Mouse (Mus musculus): ENCODE results near the gene Gm49601. TPM values are rescaled to one million over a fixed set of nuclear protein-coding genes. Genes with fewer than 3 reads are reported as not detected.
A peak's percentile ranks its signal among the peaks of the same experiment; 100 is the strongest.

Gene Gm49601
- total and polyA plus RNA-seq, 3 experiments, result 1.4 TPM; not detected in 2

- in situ Hi-C loops (cut with MboI; ENCODE audit: low pct_ligation_motif_present, low pct_unique_long_range_greater_than_20kb, low sequenced_read_pairs) (loop anchor here (5.0 kb wide), 1 partner anchor 272 kb away; no protein-coding TSS in a partner anchor), dilution Hi-C loops (cut with MboI; ENCODE audit: extremely low pct_ligation_motif_present, extremely low pct_unique_long_range_greater_than_20kb, low sequenced_read_pairs) (no loop called here)
- H3K4me1 ChIP-seq (ENCODE audit: control insufficient read depth in 1 of 2, insufficient read depth in 2 of 2), result peaks cover 3 to 23% of the 10 kb centered on the region in 2 experiments; a peak in 3 of 4 replicates
- H3K9me3 ChIP-seq (replicated peaks; ENCODE audit: low read length), result peaks cover 11% of the 10 kb centered on the region
- H3K27ac ChIP-seq (ENCODE audit: insufficient read depth, low read depth), result no peak overlapping the region
- peaks cover 87% of the 10 kb centered on the region for H3K27me3 ChIP-seq (replicated peaks)
- no peak for DNase-seq (ENCODE audit: extremely low read depth)
- no peaks in the 10 kb centered on the region for H3K79me2 ChIP-seq (replicated peaks; ENCODE audit: control insufficient read depth, extremely low read depth, insufficient read depth, poor library complexity, severe bottlenecking)
- TF ChIP-seq ZMIZ1 (IDR thresholded peaks at IDR 0.05; ENCODE audit: low read depth, low read length), result no peak
- no peak for TF ChIP-seq TCF12 (IDR thresholded peaks at IDR 0.05; ENCODE audit: low read depth, low read length)
- no peak for TF ChIP-seq MAFK (IDR thresholded peaks at IDR 0.05; ENCODE audit: insufficient replicate concordance, low read length)
- TF ChIP-seq ETS1 (conservative IDR thresholded peaks at IDR 0.05; ENCODE audit: low read depth, low read length), result no peak
- TF ChIP-seq MAZ (IDR thresholded peaks at IDR 0.05; ENCODE audit: low read depth, low read length), result no peak
- no peak for TF ChIP-seq JUND (conservative IDR thresholded peaks at IDR 0.05; ENCODE audit: low read depth, low read length)
- TF ChIP-seq USF2 (conservative IDR thresholded peaks at IDR 0.05; ENCODE audit: low read depth, low read length), result peak; percentile 14; the same call in 1 of the 2 replicates
- no peak for TF ChIP-seq ZKSCAN1 (IDR thresholded peaks at IDR 0.05; ENCODE audit: borderline replicate concordance, low read depth, low read length)
- no peak overlapping the region for H3K4me3 ChIP-seq (replicated peaks in 1 of 3; ENCODE audit: low read depth in 2 of 3, low read length in 2 of 3, poor library complexity in 1 of 3)
- no peak overlapping the region for H3K9ac ChIP-seq (ENCODE audit: insufficient read depth, low read depth)
- no peak overlapping the region for H3K4me2 ChIP-seq (ENCODE audit: insufficient read depth, low read depth, poor library complexity, severe bottlenecking)
- H3K36me3 ChIP-seq (replicated peaks in 1 of 2; ENCODE audit: control insufficient read depth in 1 of 2, insufficient read depth in 1 of 2, low read length in 1 of 2), result no peaks in the 10 kb centered on the region
Measured at GRCm38 (mm10) chr16:18623751-18624540, 2.3 kb downstream of the Gm49601 start.

GRCm38 (mm10) chr16:18622916-18623750 is 3.1 kb downstream of the Gm49601 start:
- H3K4me1 ChIP-seq (ENCODE audit: control insufficient read depth in 1 of 2, insufficient read depth in 2 of 2), result peaks cover 0 to 26% of the 10 kb centered on the region in 2 experiments; a peak in 2 of 4 replicates
- peaks cover 11% of the 10 kb centered on the region for H3K9me3 ChIP-seq (replicated peaks; ENCODE audit: low read length)
- peak; percentile 22 for TF ChIP-seq RAD21 (IDR thresholded peaks at IDR 0.05; ENCODE audit: low read depth, low read length)
- TF ChIP-seq ZMIZ1 (IDR thresholded peaks at IDR 0.05; ENCODE audit: low read depth, low read length), result no peak
- TF ChIP-seq CTCF (conservative IDR thresholded peaks at IDR 0.05 in 1 of 2, IDR thresholded peaks at IDR 0.05 in 1 of 2; ENCODE audit: low read depth in 2 of 2, low read length in 2 of 2), result peak in 1 of 2 experiments; percentile 43; a peak in 2 of 4 replicates
- no peak overlapping the region for H3K27ac ChIP-seq (ENCODE audit: insufficient read depth, low read depth)
- no peak overlapping the region for H3K4me3 ChIP-seq (replicated peaks in 1 of 3; ENCODE audit: low read depth in 2 of 3, low read length in 2 of 3, poor library complexity in 1 of 3)
- no peak overlapping the region for H3K4me2 ChIP-seq (ENCODE audit: insufficient read depth, low read depth, poor library complexity, severe bottlenecking)
- H3K79me2 ChIP-seq (replicated peaks; ENCODE audit: control insufficient read depth, extremely low read depth, insufficient read depth, poor library complexity, severe bottlenecking), result no peaks in the 10 kb centered on the region
- H3K36me3 ChIP-seq (replicated peaks in 1 of 2; ENCODE audit: control insufficient read depth in 1 of 2, insufficient read depth in 1 of 2, low read length in 1 of 2), result no peaks in the 10 kb centered on the region
- in situ Hi-C loops (cut with MboI; ENCODE audit: low pct_ligation_motif_present, low pct_unique_long_range_greater_than_20kb, low sequenced_read_pairs) (loop anchor here (5.0 kb wide), 1 partner anchor 271 kb away; no protein-coding TSS in a partner anchor), dilution Hi-C loops (cut with MboI; ENCODE audit: extremely low pct_ligation_motif_present, extremely low pct_unique_long_range_greater_than_20kb, low sequenced_read_pairs) (no loop called here)
- peaks cover 86% of the 10 kb centered on the region for H3K27me3 ChIP-seq (replicated peaks)
- no peak overlapping the region for H3K9ac ChIP-seq (ENCODE audit: insufficient read depth, low read depth)
- DNase-seq (ENCODE audit: extremely low read depth), result no peak

All from CH12.LX (cell line).